Mouse (Mus musculus): Measurements from ENCODE around the gene Gh. TPM values are rescaled to one million over a fixed set of nuclear protein-coding genes. Genes with fewer than 3 reads are reported as not detected.

Gene Gh
- polyA plus RNA-seq, 1 experiment from 2014 or later, result not detected

GRCm38 (mm10) chr11:106306758-106307157, 5.1 kb upstream of the Gh start:
- no peak overlapping the region for H3K9ac ChIP-seq (ENCODE audit: low read length)
- WGBS, result 80% methylated on average over 9 of the region's 9 CpGs
- DNase-seq (ENCODE audit: low spot score) (no peak), ATAC-seq (ENCODE audit: low FRiP score, low TSS enrichment) (no peak)
- no peak overlapping the region for H3K4me2 ChIP-seq (replicated peaks; ENCODE audit: low read depth)
- no peaks in the 10 kb centered on the region for H3K36me3 ChIP-seq (ENCODE audit: control insufficient read depth, insufficient read depth, low read length)
- H3K4me3 ChIP-seq (ENCODE audit: low read depth, low read length), result no peak overlapping the region
- H3K27me3 ChIP-seq (ENCODE audit: control insufficient read depth, insufficient read depth, low read length), result no peaks in the 10 kb centered on the region
- H3K4me1 ChIP-seq (replicated peaks; ENCODE audit: control insufficient read depth, insufficient read depth), result no peaks in the 10 kb centered on the region
- H3K9me3 ChIP-seq (ENCODE audit: control insufficient read depth, low read length), result no peaks in the 10 kb centered on the region
- TF ChIP-seq CTCF (IDR thresholded peaks at IDR 0.05; ENCODE audit: low read depth) (no peak), EP300 (optimal IDR thresholded peaks at IDR 0.05) (no peak)
- H3K27ac ChIP-seq (replicated peaks), result no peak overlapping the region

GRCm38 (mm10) chr11:106306065-106306385, 4.4 kb upstream of the Gh start:
- DNase-seq (ENCODE audit: low spot score) (no peak), ATAC-seq (ENCODE audit: low FRiP score, low TSS enrichment) (no peak)
- Histone ChIP-seq H3K4me3 (ENCODE audit: low read depth, low read length) (no peak overlapping the region), H3K27ac (replicated peaks) (no peak overlapping the region), H3K9me3 (ENCODE audit: control insufficient read depth, low read length) (no peaks in the 10 kb centered on the region), H3K27me3 (ENCODE audit: control insufficient read depth, insufficient read depth, low read length) (no peaks in the 10 kb centered on the region), H3K4me2 (replicated peaks; ENCODE audit: low read depth) (no peak overlapping the region), H3K4me1 (replicated peaks; ENCODE audit: control insufficient read depth, insufficient read depth) (no peaks in the 10 kb centered on the region), H3K36me3 (ENCODE audit: control insufficient read depth, insufficient read depth, low read length) (no peaks in the 10 kb centered on the region), H3K9ac (ENCODE audit: low read length) (no peak overlapping the region)
- WGBS, result 73% methylated on average over 3 of the region's 3 CpGs
- TF ChIP-seq EP300 (optimal IDR thresholded peaks at IDR 0.05), result no peak
- TF ChIP-seq CTCF (IDR thresholded peaks at IDR 0.05; ENCODE audit: low read depth), result no peak

GRCm38 (mm10) chr11:106305348-106306064, 3.8 kb upstream of the Gh start:
- no peaks in the 10 kb centered on the region for H3K36me3 ChIP-seq (ENCODE audit: control insufficient read depth, insufficient read depth, low read length)
- no peak for ATAC-seq (ENCODE audit: low FRiP score, low TSS enrichment)
- no peak overlapping the region for H3K27ac ChIP-seq (replicated peaks)
- no peaks in the 10 kb centered on the region for H3K4me1 ChIP-seq (replicated peaks; ENCODE audit: control insufficient read depth, insufficient read depth)
- no peak overlapping the region for H3K9ac ChIP-seq (ENCODE audit: low read length)
- DNase-seq (ENCODE audit: low spot score), result no peak
- 74% methylated on average over 10 of the region's 10 CpGs for WGBS
- TF ChIP-seq CTCF (IDR thresholded peaks at IDR 0.05; ENCODE audit: low read depth) (no peak), EP300 (optimal IDR thresholded peaks at IDR 0.05) (no peak)
- no peak overlapping the region for H3K4me2 ChIP-seq (replicated peaks; ENCODE audit: low read depth)
- no peaks in the 10 kb centered on the region for H3K9me3 ChIP-seq (ENCODE audit: control insufficient read depth, low read length)
- H3K4me3 ChIP-seq (ENCODE audit: low read depth, low read length), result no peak overlapping the region
- H3K27me3 ChIP-seq (ENCODE audit: control insufficient read depth, insufficient read depth, low read length), result no peaks in the 10 kb centered on the region

- no peaks in the 10 kb centered on the region for H3K9me3 ChIP-seq (ENCODE audit: control insufficient read depth, low read length)
- no peak overlapping the region for H3K9ac ChIP-seq (ENCODE audit: low read length)
- H3K4me2 ChIP-seq (replicated peaks; ENCODE audit: low read depth), result no peak overlapping the region
- H3K36me3 ChIP-seq (ENCODE audit: control insufficient read depth, insufficient read depth, low read length), result no peaks in the 10 kb centered on the region
- no peaks in the 10 kb centered on the region for H3K4me1 ChIP-seq (replicated peaks; ENCODE audit: control insufficient read depth, insufficient read depth)
- DNase-seq (ENCODE audit: low spot score), result peak; percentile 74
- ATAC-seq (ENCODE audit: low FRiP score, low TSS enrichment), result peak; percentile 73; the same call in 1 of the 2 replicates
- WGBS, result 19% methylated on average over 2 of the region's 2 CpGs
- H3K27ac ChIP-seq (replicated peaks), result no peak overlapping the region
- H3K27me3 ChIP-seq (ENCODE audit: control insufficient read depth, insufficient read depth, low read length), result no peaks in the 10 kb centered on the region
- no peak overlapping the region for H3K4me3 ChIP-seq (ENCODE audit: low read depth, low read length)
- TF ChIP-seq CTCF (IDR thresholded peaks at IDR 0.05; ENCODE audit: low read depth) (peak; percentile 86), EP300 (optimal IDR thresholded peaks at IDR 0.05) (no peak)
Observed at GRCm38 (mm10) chr11:106302634-106303033, 969 bp upstream of the Gh start.

- no peak overlapping the region for H3K4me2 ChIP-seq (replicated peaks; ENCODE audit: low read depth)
- H3K9me3 ChIP-seq (ENCODE audit: control insufficient read depth, low read length), result no peaks in the 10 kb centered on the region
- 82% methylated on average over 2 of the region's 2 CpGs for WGBS
- H3K4me3 ChIP-seq (ENCODE audit: low read depth, low read length), result no peak overlapping the region
- no peak overlapping the region for H3K9ac ChIP-seq (ENCODE audit: low read length)
- DNase-seq (ENCODE audit: low spot score) (no peak), ATAC-seq (ENCODE audit: low FRiP score, low TSS enrichment) (no peak)
- no peaks in the 10 kb centered on the region for H3K27me3 ChIP-seq (ENCODE audit: control insufficient read depth, insufficient read depth, low read length)
- no peaks in the 10 kb centered on the region for H3K4me1 ChIP-seq (replicated peaks; ENCODE audit: control insufficient read depth, insufficient read depth)
- no peak overlapping the region for H3K27ac ChIP-seq (replicated peaks)
- TF ChIP-seq CTCF (IDR thresholded peaks at IDR 0.05; ENCODE audit: low read depth) (no peak), EP300 (optimal IDR thresholded peaks at IDR 0.05) (no peak)
- H3K36me3 ChIP-seq (ENCODE audit: control insufficient read depth, insufficient read depth, low read length), result no peaks in the 10 kb centered on the region
Observed at GRCm38 (mm10) chr11:106291861-106292260, 9.8 kb downstream of the Gh start.

GRCm38 (mm10) chr11:106290376-106290775, 11.3 kb downstream of the Gh start:
- TF ChIP-seq EP300 (optimal IDR thresholded peaks at IDR 0.05), result no peak
- no peak for TF ChIP-seq CTCF (IDR thresholded peaks at IDR 0.05; ENCODE audit: low read depth)
- DNase-seq (ENCODE audit: low spot score) (no peak), ATAC-seq (ENCODE audit: low FRiP score, low TSS enrichment) (no peak)
- H3K4me3 ChIP-seq (ENCODE audit: low read depth, low read length), result no peak overlapping the region
- no peaks in the 10 kb centered on the region for H3K27me3 ChIP-seq (ENCODE audit: control insufficient read depth, insufficient read depth, low read length)
- H3K4me1 ChIP-seq (replicated peaks; ENCODE audit: control insufficient read depth, insufficient read depth), result no peaks in the 10 kb centered on the region
- 91% methylated on average over 5 of the region's 5 CpGs for WGBS
- no peak overlapping the region for H3K27ac ChIP-seq (replicated peaks)
- no peaks in the 10 kb centered on the region for H3K36me3 ChIP-seq (ENCODE audit: control insufficient read depth, insufficient read depth, low read length)
- no peaks in the 10 kb centered on the region for H3K9me3 ChIP-seq (ENCODE audit: control insufficient read depth, low read length)
- no peak overlapping the region for H3K4me2 ChIP-seq (replicated peaks; ENCODE audit: low read depth)
- no peak overlapping the region for H3K9ac ChIP-seq (ENCODE audit: low read length)

All from stomach, postnatal 0 days (tissue).